Mouse (Mus musculus): ENCODE results near the gene Gls2. TPM values are rescaled to one million over a fixed set of nuclear protein-coding genes. Genes with fewer than 3 reads are reported as not detected.

Gene Gls2
- polyA plus RNA-seq (2012), result 1.2 and 2.4 TPM in 2 replicates

GRCm38 (mm10) chr10:128194024-128194550 lies at the start of gene Gls2:
Gene Gls2 (plus strand): TSS chr10:128194457.

GRCm38 (mm10) chr10:128179989-128180388 lies 14.3 kb upstream of the Gls2 start, which contains the start of gene Rbms2:
Gene Rbms2 (minus strand): TSS chr10:128180297.

GRCm38 (mm10) chr10:128211390-128212108 lies 17.3 kb downstream of the Gls2 start, which contains the start of gene Spryd4:
Gene Spryd4 (minus strand): TSS chr10:128211807.

GRCm38 (mm10) chr10:128225538-128225937 lies 31.3 kb downstream of the Gls2 start, which contains the start of gene Mip:
Gene Mip (plus strand): TSS chr10:128225838.

GRCm38 (mm10) chr10:128231697-128232419 lies 37.6 kb downstream of the Gls2 start, which contains the start of gene Timeless:
Gene Timeless (plus strand): TSS chr10:128232065.

GRCm38 (mm10) chr10:128253677-128254255 lies 59.5 kb downstream of the Gls2 start, which contains the start of gene Apon:
Gene Apon (plus strand): TSS chr10:128254096.

Other genes starting within 250 kb of the Gls2 start
- gene Hsd17b6, start 186.8 kb upstream of the Gls2 start, polyA plus RNA-seq (2012), result not detected in 2 replicates
- 4.3 and 6.6 TPM in 2 replicates for gene Prim1, start 179.3 kb upstream of the Gls2 start, polyA plus RNA-seq (2012)
- gene Naca, start 158.9 kb upstream of the Gls2 start, polyA plus RNA-seq (2012), result 157 and 192 TPM in 2 replicates
- 176 and 198 TPM in 2 replicates for gene Ptges3, start 135.5 kb upstream of the Gls2 start, polyA plus RNA-seq (2012)
- gene Atp5b, start 111.2 kb upstream of the Gls2 start, polyA plus RNA-seq (2012), result 1,291 and 1,395 TPM in 2 replicates
- 22.0 and 31.0 TPM in 2 replicates for gene Baz2a, start 102.9 kb upstream of the Gls2 start, polyA plus RNA-seq (2012)
- gene Rbms2, start 14.2 kb upstream of the Gls2 start, polyA plus RNA-seq (2012), result 6.4 and 7.7 TPM in 2 replicates
- 2.2 and 3.2 TPM in 2 replicates for gene Spryd4, start 17.4 kb downstream of the Gls2 start, polyA plus RNA-seq (2012)
- 0.21 and 0.27 TPM in 2 replicates for gene Mip, start 31.4 kb downstream of the Gls2 start, polyA plus RNA-seq (2012)
- gene Timeless, start 37.6 kb downstream of the Gls2 start, polyA plus RNA-seq (2012), result 37.8 and 58.1 TPM in 2 replicates
- 0.14 and 0.30 TPM in 2 replicates for gene Apon, start 59.6 kb downstream of the Gls2 start, polyA plus RNA-seq (2012)
- 0.05 and 0.19 TPM in 2 replicates for gene Apof, start 74.2 kb downstream of the Gls2 start, polyA plus RNA-seq (2012)
- 17.2 and 18.9 TPM in 2 replicates for gene Stat2, start 76.1 kb downstream of the Gls2 start, polyA plus RNA-seq (2012)
- 0.32 and 0.37 TPM in 2 replicates for gene Il23a, start 104.3 kb downstream of the Gls2 start, polyA plus RNA-seq (2012)
- 4.0 and 4.9 TPM in 2 replicates for gene Pan2, start 108.9 kb downstream of the Gls2 start, polyA plus RNA-seq (2012)
- 92.5 and 111 TPM in 2 replicates for gene Cnpy2, start 128.0 kb downstream of the Gls2 start, polyA plus RNA-seq (2012)
- gene Cs, start 143.3 kb downstream of the Gls2 start, polyA plus RNA-seq (2012), result 29.3 and 29.5 TPM in 2 replicates
- 8.1 TPM in 2 replicates for gene Coq10a, start 174.5 kb downstream of the Gls2 start, polyA plus RNA-seq (2012)
- 65.0 and 67.0 TPM in 2 replicates for gene Ankrd52, start 182.7 kb downstream of the Gls2 start, polyA plus RNA-seq (2012)
- gene Slc39a5, start 206.8 kb downstream of the Gls2 start, polyA plus RNA-seq (2012), result 0.05 TPM in 1 of 2 replicates, not detected in the other
- gene Nabp2, start 217.0 kb downstream of the Gls2 start, polyA plus RNA-seq (2012), result 201 and 217 TPM in 2 replicates
- gene Rnf41, start 217.2 kb downstream of the Gls2 start, polyA plus RNA-seq (2012), result 15.5 and 16.3 TPM in 2 replicates